Mouse (Mus musculus): Measurements from ENCODE around the gene Adra1d. TPM values are rescaled to one million over a fixed set of nuclear protein-coding genes. Genes with fewer than 3 reads are reported as not detected.
A peak's percentile ranks its signal among the peaks of the same experiment; 100 is the strongest.

Adra1d gene
- polyA plus RNA-seq, 1 experiment, result 0.20 TPM

DNA sequence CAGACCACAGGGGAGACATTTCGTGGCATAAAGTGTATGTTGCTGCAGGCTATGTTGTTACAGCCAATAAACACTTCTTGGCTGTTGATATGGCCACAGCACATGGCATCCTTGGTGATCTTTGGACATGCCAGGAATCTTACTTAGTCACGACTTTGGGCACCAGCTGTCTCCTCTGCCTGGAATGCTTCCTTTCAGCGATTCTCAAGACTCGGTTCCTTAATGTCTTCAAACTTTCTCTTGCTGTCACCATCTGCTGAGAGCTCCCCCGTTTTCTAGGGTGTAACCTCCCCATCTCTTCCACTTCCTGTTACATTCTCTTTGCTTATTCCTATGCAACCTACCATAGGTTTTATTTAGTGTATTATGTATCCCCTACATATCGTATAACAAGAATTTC, 22.3 kb downstream of the Adra1d start:
- H3K4me1 ChIP-seq (ENCODE audit: control insufficient read depth, insufficient read depth, insufficient read length, low read length), result no peaks in the 10 kb centered on the region
- no peak overlapping the region for H3K4me3 ChIP-seq (ENCODE audit: low read depth, low read length)
- H3K36me3 ChIP-seq (ENCODE audit: control insufficient read depth, insufficient read depth, low read length), result no peaks in the 10 kb centered on the region
- TF ChIP-seq CTCF (IDR thresholded peaks at IDR 0.05; ENCODE audit: extremely low read depth, insufficient read length, insufficient replicate concordance, low read depth, low read length) (no peak), POLR2A (IDR thresholded peaks at IDR 0.05; ENCODE audit: low read depth, low read length) (no peak)
- no peak overlapping the region for H3K27ac ChIP-seq (ENCODE audit: insufficient read depth, low read depth, low read length)
- WGBS, result 73% methylated on average over 6 of the region's 6 CpGs
- H3K27me3 ChIP-seq (ENCODE audit: control insufficient read depth, insufficient read depth, low read length), result no peaks in the 10 kb centered on the region

DNA sequence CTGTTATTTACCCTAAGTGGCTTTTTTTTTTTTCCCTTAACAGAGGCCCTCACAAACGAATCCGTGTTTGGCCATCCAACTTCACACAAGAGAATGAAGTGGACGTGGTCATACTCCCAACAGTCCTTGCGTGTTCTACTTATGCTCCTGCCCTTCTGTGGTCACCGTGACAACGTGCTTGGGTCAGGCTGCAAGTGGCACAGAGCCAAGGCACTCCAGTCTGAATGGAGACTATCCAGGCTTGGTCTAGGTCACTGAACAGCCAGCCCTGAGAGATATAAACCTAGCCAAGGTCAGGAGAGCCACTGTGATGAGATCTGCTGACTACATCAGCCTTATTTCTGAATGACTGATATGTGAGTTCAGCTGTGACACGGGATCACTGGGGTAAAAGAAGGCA, 23.7 kb downstream of the Adra1d start:
- Histone ChIP-seq H3K4me3 (ENCODE audit: low read depth, low read length) (no peak overlapping the region), H3K27ac (ENCODE audit: insufficient read depth, low read depth, low read length) (no peak overlapping the region), H3K4me1 (ENCODE audit: control insufficient read depth, insufficient read depth, insufficient read length, low read length) (no peaks in the 10 kb centered on the region), H3K36me3 (ENCODE audit: control insufficient read depth, insufficient read depth, low read length) (no peaks in the 10 kb centered on the region), H3K27me3 (ENCODE audit: control insufficient read depth, insufficient read depth, low read length) (no peaks in the 10 kb centered on the region)
- WGBS, result 49% methylated on average over 7 of the region's 7 CpGs
- TF ChIP-seq CTCF (IDR thresholded peaks at IDR 0.05; ENCODE audit: extremely low read depth, insufficient read length, insufficient replicate concordance, low read depth, low read length) (no peak), POLR2A (IDR thresholded peaks at IDR 0.05; ENCODE audit: low read depth, low read length) (no peak)

GRCm38 (mm10) chr2:131535168-131535567, 26.9 kb downstream of the Adra1d start:
- WGBS, result 81% methylated on average over 5 of the region's 5 CpGs
- Histone ChIP-seq H3K27ac (ENCODE audit: insufficient read depth, low read depth, low read length) (no peak overlapping the region), H3K36me3 (ENCODE audit: control insufficient read depth, insufficient read depth, low read length) (no peaks in the 10 kb centered on the region), H3K4me3 (ENCODE audit: low read depth, low read length) (no peak overlapping the region), H3K27me3 (ENCODE audit: control insufficient read depth, insufficient read depth, low read length) (no peaks in the 10 kb centered on the region), H3K4me1 (ENCODE audit: control insufficient read depth, insufficient read depth, insufficient read length, low read length) (no peaks in the 10 kb centered on the region)
- TF ChIP-seq CTCF (IDR thresholded peaks at IDR 0.05; ENCODE audit: extremely low read depth, insufficient read length, insufficient replicate concordance, low read depth, low read length) (no peak), POLR2A (IDR thresholded peaks at IDR 0.05; ENCODE audit: low read depth, low read length) (no peak)

DNA sequence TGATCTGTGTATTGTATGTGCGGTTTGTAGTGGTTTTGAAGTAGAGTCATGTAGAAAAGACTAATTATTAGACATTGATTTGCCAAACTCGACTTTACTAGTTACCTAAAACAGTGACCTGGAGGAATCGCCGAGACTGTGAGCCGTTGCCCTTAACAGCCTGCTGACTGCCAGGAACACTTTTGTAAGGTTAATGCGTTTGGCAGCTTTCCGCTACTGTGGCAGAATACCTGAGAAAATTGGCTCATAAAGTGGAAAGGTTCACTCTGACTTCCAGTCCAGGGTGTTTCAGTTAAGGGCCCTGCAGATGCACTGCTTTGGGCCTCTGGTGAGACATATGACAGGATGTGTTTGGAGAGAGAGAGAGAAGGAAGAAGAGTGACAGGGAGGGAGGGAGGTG, 30.8 kb downstream of the Adra1d start:
- no peak overlapping the region for H3K27ac ChIP-seq (ENCODE audit: insufficient read depth, low read depth, low read length)
- no peaks in the 10 kb centered on the region for H3K4me1 ChIP-seq (ENCODE audit: control insufficient read depth, insufficient read depth, insufficient read length, low read length)
- H3K4me3 ChIP-seq (ENCODE audit: low read depth, low read length), result no peak overlapping the region
- no peaks in the 10 kb centered on the region for H3K27me3 ChIP-seq (ENCODE audit: control insufficient read depth, insufficient read depth, low read length)
- H3K36me3 ChIP-seq (ENCODE audit: control insufficient read depth, insufficient read depth, low read length), result no peaks in the 10 kb centered on the region
- WGBS, result 78% methylated on average over 7 of the region's 7 CpGs
- TF ChIP-seq POLR2A (IDR thresholded peaks at IDR 0.05; ENCODE audit: low read depth, low read length) (no peak), CTCF (IDR thresholded peaks at IDR 0.05; ENCODE audit: extremely low read depth, insufficient read length, insufficient replicate concordance, low read depth, low read length) (no peak)

DNA sequence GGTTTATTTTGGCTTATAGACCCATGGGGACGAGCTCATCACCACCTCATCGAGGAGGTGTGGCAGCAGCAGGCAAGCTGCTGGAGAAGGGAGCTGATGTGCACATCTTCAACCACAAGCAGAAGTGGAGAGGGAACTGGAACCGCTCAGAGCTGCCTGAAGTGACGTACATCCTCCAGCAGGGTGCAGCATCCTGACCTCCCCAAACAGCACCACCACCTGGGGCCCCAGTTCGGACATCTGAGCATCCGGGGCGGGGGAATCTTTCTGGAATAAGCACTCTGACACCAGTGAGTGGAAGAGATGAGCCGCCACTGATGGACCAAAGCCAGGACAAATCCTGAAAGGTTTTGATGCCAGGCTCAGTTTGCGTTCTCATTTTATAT, 31.5 kb downstream of the Adra1d start:
- H3K27me3 ChIP-seq (ENCODE audit: control insufficient read depth, insufficient read depth, low read length), result no peaks in the 10 kb centered on the region
- WGBS, result 21% methylated on average over 9 of the region's 9 CpGs

DNA sequence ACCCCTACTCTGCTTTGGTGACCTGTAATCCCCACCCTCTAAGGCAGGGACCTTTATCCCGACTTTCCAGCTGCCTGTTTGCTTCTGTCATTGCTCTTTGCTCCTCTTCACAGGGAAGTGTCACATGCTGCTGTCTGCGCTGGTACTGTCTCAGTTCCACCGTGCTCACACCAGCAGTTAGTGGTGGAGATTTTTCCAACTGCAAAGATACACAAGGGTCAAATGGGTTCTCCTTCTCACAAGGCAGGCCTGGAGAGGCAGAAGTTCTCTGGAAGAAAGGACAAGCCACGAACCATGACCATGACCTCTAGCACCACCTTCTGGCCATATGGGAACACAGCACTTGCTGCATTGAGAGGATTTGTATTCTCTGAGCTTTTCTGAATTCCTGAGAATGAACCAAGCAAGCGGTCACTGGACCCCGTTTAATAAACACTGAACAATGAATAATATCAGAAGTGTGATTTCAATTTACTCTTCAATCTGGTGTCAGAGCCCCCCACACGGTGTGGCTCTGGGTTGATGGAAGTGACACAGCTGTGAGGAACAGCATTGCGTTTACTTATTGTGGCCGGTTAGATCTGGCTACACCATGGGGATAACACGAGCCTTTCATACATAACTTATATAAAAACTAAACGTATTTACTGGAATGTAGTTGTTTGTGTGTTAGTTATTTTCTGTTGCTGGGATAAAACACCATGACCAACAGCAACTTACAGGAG, 32.0 kb downstream of the Adra1d start:
- Histone ChIP-seq H3K36me3 (ENCODE audit: control insufficient read depth, insufficient read depth, low read length) (no peaks in the 10 kb centered on the region), H3K27ac (ENCODE audit: insufficient read depth, low read depth, low read length) (no peak overlapping the region), H3K27me3 (ENCODE audit: control insufficient read depth, insufficient read depth, low read length) (no peaks in the 10 kb centered on the region), H3K4me1 (ENCODE audit: control insufficient read depth, insufficient read depth, insufficient read length, low read length) (no peaks in the 10 kb centered on the region), H3K4me3 (ENCODE audit: low read depth, low read length) (no peak overlapping the region)
- 27% methylated on average over 11 of the region's 11 CpGs for WGBS
- TF ChIP-seq POLR2A (IDR thresholded peaks at IDR 0.05; ENCODE audit: low read depth, low read length) (no peak), CTCF (IDR thresholded peaks at IDR 0.05; ENCODE audit: extremely low read depth, insufficient read length, insufficient replicate concordance, low read depth, low read length) (peak; percentile 57; the same call in 1 of the 2 replicates)

More for the DNA sequence above, 31.5 kb downstream of the Adra1d start:
- no peaks in the 10 kb centered on the region for H3K36me3 ChIP-seq (ENCODE audit: control insufficient read depth, insufficient read depth, low read length)
- TF ChIP-seq POLR2A (IDR thresholded peaks at IDR 0.05; ENCODE audit: low read depth, low read length), result no peak
- TF ChIP-seq CTCF (IDR thresholded peaks at IDR 0.05; ENCODE audit: extremely low read depth, insufficient read length, insufficient replicate concordance, low read depth, low read length), result peak; percentile 63; the same call in 1 of the 2 replicates
- no peak overlapping the region for H3K27ac ChIP-seq (ENCODE audit: insufficient read depth, low read depth, low read length)
- no peaks in the 10 kb centered on the region for H3K4me1 ChIP-seq (ENCODE audit: control insufficient read depth, insufficient read depth, insufficient read length, low read length)
- no peak overlapping the region for H3K4me3 ChIP-seq (ENCODE audit: low read depth, low read length)

- Histone ChIP-seq H3K4me1 (ENCODE audit: control insufficient read depth, insufficient read depth, insufficient read length, low read length) (no peaks in the 10 kb centered on the region), H3K27me3 (ENCODE audit: control insufficient read depth, insufficient read depth, low read length) (no peaks in the 10 kb centered on the region), H3K4me3 (ENCODE audit: low read depth, low read length) (no peak overlapping the region), H3K27ac (ENCODE audit: insufficient read depth, low read depth, low read length) (no peak overlapping the region), H3K36me3 (ENCODE audit: control insufficient read depth, insufficient read depth, low read length) (no peaks in the 10 kb centered on the region)
- no peak for TF ChIP-seq POLR2A (IDR thresholded peaks at IDR 0.05; ENCODE audit: low read depth, low read length)
- peak; percentile 53; the same call in 1 of the 2 replicates for TF ChIP-seq CTCF (IDR thresholded peaks at IDR 0.05; ENCODE audit: extremely low read depth, insufficient read length, insufficient replicate concordance, low read depth, low read length)
- WGBS, result 49% methylated on average over 3 of the region's 3 CpGs
Measured at GRCm38 (mm10) chr2:131527061-131527460, 35.0 kb downstream of the Adra1d start.

All from small intestine, adult 2 months (tissue).